Mouse (Mus musculus) layer of hippocampus, adult 2 months (tissue): Measurements from ENCODE around the gene Tbpl1. TPM values are rescaled to one million over a fixed set of nuclear protein-coding genes. Genes with fewer than 3 reads are reported as not detected.
A peak's percentile ranks its signal among the peaks of the same experiment; 100 is the strongest.

Experiments used
- DNase-seq, 2 experiments: peaks; one replicate each; pipeline ENCODE4 v3.0.0; 2022; ENCODE audit warnings: low spot score in 2 of 2
- H3K27ac ChIP-seq: fragments of 200-600 bp; 2 replicates; pipeline ENCODE4 v1.8.1; 2022
- H3K4me3 ChIP-seq: fragments of 200-600 bp; 2 replicates; pipeline ENCODE4 v1.8.1; 2022; ENCODE audit warnings: mild to moderate bottlenecking
- CTCF ChIP-seq: fragments of 200-600 bp; conservative IDR thresholded peaks from 2 replicates; pipeline ENCODE4 v1.8.1; 2022; ENCODE audit warnings: antibody characterized with exemption, mild to moderate bottlenecking, moderate library complexity
- microRNA-seq, 2 experiments: library from miRNA; unstranded; fragments of <30 nt; microRNA quantifications; one replicate each; pipeline ENCODE4 v1.2.0; 2021
- total RNA-seq, 2 experiments: library from RNA; stranded (reverse); gene quantifications; 2 replicates each; pipeline ENCODE4 v1.2.3; 2021

The Tbpl1 gene
- total RNA-seq, 2 experiments from 2014 or later, result 59.8 to 62.4 TPM

DNA sequence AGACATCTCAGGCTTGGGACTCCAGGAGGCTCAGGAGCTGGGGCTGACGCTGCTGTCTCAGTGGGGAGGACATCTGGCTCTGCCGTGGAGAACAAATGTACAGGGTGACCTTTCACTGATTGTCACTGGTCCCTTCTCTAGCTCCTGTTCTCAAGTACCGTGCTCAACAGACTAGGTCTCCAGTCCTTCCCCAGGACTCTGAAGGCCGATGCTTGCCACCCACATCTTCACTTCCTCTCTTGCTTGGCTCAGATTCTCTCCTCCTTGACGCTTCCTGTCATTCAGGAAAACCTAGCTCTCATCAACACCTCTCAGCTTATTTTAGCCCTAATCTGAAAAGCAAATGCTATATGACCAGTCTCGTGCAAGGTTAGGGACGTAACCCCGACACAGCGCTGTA lies 31.0 kb downstream of the Tbpl1 start:
- Histone ChIP-seq H3K4me3 (no peak overlapping the region), H3K27ac (peak overlapping the region; percentile 82)
- no peak for TF ChIP-seq CTCF
- DNase-seq, result no peak

DNA sequence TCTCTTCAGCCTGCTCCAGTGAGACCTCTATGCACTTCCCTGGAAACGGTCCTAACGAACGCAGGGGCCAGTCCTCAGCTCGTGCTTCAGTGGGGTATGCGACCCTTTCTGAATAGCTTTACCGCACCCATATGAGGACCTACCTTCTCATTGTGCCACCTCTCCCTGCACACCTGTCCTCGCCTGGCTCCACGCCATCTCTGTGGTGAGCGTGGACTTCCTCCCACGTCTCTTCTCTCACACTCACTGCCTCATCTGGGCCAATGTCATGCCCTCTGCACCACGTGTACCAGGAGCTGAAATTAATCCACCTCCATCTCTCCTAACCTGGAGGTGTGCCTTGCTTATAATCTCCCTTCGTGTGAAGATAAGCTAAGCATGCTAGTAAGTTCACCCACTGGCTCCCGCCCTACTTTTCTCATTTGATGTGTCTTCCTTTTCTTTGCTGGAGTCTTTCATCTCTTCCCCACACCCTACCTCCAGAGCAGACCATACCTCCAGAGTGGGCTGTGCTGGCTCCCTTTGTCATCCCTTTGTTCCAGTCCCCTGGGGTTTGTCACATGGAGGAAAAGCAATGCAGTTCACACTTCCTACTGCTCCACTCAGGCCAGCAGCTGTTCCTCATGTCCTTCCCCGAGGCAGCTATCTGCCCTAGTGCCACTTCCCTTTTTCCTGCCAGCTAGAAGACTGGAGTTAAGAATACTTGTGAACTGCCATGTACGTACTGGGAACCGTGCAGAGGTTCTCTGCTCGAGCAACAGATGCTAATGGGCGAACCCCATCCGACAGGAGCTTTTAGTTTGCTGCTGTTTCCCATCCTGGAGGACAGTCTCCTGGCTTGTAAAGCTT lies 32.0 kb downstream of the Tbpl1 start:
- DNase-seq, result no peak
- TF ChIP-seq CTCF, result no peak
- Histone ChIP-seq H3K4me3 (no peak overlapping the region), H3K27ac (peak overlapping the region; percentile 82)

DNA sequence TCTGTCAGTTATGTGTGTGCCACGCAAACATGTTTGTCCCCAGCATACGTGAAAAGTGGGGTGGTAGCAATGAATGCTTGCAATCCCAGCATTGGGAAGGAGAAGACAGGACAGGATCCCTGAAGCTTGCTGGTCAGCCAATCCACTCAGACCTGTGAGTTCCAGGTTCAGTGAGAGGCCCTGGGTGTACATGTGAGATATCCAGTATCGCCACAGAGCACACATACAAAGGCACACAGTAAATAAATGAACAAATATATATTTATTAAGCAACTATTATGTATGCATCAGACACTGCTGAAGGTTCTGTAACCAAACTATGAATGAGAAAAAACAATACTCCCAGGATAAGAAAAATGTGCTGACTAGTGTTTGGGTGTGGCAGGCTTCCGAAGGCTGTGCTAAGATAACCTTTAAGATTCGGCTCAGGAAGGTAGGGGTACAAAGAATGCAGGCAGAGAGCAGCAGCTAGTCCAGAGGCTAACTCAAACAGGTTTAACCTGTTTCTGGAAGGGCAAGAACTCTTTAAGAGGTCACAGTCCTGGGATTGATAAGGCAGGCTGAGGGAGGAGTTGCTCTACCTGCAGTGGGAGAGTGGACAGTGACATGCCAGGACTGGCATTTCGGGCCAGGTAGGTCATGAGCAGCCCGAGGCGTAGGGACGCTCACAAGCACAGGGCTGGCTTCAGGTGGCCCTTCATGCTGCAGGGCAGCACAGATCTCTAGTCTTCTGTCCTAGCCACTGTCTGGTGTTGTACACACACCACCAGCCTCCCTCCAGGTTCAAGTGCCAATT lies 33.4 kb downstream of the Tbpl1 start:
- no peak for TF ChIP-seq CTCF
- H3K27ac ChIP-seq, result peak overlapping the region; percentile 48
- DNase-seq, result no peak
- H3K4me3 ChIP-seq, result no peak overlapping the region

DNA sequence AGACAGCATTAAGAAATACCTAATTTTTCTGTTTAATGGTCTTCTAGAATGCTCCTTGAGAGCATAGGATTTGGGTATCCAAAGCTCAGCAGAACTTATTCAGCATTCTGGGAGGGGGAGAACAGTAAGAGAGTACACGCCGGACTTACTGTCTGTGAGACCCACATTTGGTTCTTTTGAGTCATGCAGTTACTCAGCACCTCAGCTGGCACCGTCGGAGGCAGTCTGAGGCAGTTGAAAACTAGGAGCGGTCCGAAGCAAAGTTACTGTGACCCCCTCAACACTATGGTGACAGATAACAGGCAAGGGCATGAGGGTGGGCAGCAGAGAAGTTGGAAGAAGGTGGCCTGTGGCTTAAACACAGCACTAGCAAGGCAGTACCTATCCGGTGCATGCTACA lies 34.9 kb downstream of the Tbpl1 start:
- H3K4me3 ChIP-seq, result no peak overlapping the region
- TF ChIP-seq CTCF, result no peak
- no peak for DNase-seq
- peak overlapping the region; percentile 48; the same call in 1 of the 2 replicates for H3K27ac ChIP-seq

DNA sequence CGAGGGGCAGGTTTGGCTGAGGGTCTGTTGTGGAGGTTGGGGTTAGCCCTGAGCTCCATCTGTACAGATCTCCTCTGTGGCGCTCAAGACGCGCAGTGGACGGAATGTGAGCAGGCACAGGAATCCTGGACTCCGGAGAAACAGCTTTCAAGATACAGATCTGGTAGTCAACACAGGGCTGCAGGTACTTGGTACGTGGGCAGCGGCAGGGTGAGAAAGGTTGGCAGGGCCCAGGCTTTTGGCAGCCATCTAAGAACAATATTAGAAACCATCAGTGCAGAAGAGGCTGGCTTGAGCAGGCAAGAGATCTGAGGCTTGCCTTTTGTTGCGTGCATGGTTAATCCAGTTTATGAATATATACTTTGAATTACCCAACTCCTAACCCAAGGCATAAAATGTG lies 35.5 kb downstream of the Tbpl1 start:
- no peak overlapping the region for H3K4me3 ChIP-seq
- no peak overlapping the region for H3K27ac ChIP-seq
- no peak for TF ChIP-seq CTCF
- no peak for DNase-seq

DNA sequence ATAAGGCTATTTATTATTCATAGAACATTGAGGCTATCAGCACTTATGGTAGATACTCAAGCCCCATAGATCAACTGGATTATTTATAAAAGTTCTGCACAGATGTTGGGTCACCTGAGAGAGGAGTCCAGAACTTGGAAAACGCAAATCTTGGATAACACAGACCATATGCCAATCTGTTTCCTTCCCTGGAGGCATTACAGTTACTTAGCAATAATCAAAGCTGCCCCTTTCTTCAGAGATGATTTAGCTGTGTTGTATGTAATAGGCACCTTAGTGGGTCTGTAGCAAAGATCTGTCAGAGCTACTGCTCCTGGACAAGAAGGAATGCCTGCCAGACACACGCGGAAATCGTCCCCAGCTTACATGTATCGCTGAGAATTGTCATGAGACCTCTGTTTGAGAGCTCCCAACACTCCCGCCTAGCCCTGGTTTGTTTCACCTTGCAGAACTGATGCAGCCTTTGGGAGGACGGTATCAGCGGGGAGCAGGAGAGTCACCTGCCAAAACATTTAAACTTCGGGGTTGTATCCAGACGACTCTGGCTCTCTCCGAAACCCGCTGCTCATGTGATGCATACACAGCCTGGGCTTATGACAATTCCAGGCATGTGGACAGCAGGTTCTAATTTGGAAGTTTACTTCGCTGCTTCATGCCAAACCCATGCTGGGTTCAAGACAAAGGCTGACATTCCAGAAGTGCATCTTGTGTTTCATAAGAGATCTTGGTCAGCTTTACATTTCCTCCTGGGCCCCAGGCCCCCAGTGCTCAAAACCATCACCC lies 55.7 kb downstream of the Tbpl1 start:
- H3K4me3 ChIP-seq, result no peak overlapping the region
- H3K27ac ChIP-seq, result no peak overlapping the region
- no peak for TF ChIP-seq CTCF
- DNase-seq, result no peak

DNA sequence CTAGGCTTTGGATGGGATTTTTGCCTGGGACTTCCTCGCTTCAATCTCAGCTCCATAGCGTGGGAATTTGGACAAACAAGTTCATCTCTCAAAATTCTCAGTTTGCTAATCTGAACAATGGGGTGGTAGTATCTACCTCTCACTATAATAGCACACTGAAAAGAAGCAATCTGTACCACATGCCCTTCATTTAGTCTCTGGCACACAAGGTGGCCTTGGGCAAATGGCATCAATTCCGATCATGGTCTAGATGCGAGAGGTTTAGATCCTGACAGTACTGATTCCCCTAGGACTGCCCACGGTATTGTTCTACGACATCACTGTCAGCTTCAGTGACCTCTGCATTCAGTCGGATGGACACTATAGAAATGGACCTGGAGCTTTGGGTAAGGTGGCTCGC lies 57.6 kb downstream of the Tbpl1 start:
- no peak for DNase-seq
- no peak for TF ChIP-seq CTCF
- no peak overlapping the region for H3K4me3 ChIP-seq
- no peak overlapping the region for H3K27ac ChIP-seq

DNA sequence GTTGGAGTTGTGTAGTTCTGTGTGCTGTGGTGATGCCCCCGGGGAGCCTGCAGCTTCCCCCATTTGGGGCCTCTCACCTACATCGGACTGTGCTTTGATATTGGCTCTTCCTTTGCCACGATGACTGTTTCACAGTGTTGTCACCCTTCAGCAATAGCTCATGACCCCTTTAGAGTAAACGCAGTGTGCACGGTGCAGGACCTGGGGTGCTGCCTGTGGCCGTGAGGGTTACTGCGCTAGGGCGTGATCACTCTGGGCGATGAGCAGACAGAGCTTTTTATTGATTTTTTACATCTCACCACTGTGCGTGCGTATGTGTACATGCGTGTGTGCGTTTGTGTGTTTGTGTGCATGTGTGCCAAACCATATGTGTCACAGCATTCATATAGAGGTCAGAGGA lies 63.2 kb downstream of the Tbpl1 start:
- H3K4me3 ChIP-seq, result no peak overlapping the region
- no peak overlapping the region for H3K27ac ChIP-seq
- TF ChIP-seq CTCF, result 0 out of 2 replicates have a peak, but pooled peaks have one; percentile 11
- DNase-seq, result no peak

DNA sequence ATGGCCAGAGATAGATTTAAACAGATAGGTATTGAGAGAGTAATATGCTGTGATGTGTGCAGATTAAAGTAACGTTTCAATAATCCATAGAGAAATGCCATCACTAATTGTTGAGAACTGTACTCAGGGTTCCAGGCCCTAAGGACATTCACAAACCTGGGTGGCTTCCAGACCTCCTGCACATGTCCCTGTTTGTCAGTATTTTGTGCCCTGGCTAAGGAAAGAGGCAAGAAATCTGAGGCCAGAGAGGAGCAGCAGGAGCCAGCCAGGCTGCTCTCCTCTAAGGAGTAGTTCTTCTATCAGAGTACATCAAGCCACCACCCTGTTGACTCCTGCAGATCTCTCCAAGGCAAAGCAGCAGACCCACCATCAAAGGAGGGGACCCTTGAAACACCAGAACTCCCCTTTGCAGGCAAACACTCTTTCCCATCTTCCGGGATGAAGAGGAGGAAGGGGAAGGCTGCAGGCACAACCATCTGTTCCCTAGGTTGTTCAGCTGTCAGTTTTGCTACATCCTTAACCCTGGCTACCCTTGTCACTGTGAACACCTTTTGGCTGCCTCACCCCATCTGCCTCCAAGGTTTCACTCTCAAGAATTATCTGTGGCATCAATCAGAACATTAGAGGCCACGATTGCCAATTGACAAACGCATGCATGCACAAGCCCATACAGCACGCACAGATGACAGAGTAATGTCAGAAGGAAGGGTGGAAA lies 71.3 kb downstream of the Tbpl1 start:
- no peak overlapping the region for H3K4me3 ChIP-seq
- H3K27ac ChIP-seq, result no peak overlapping the region
- no peak for TF ChIP-seq CTCF
- no peak for DNase-seq

DNA sequence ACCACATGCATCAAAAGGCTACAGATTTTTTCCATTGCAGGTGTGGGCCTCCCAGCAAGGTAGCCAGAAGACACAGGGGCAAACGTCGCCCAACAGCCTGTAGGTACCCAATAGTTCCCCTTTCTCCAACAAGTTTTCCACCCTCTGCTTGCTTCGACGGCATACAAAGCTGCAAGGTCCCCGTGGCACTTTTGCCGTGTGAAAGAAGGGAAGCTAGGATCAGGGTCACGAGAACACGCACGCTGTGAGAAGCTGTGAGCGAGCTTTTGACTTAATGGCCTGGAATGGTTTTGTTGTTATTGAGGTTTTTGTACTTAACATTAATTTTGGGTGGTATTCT lies 72.4 kb downstream of the Tbpl1 start:
- Histone ChIP-seq H3K4me3 (no peak overlapping the region), H3K27ac (no peak overlapping the region)
- DNase-seq, result no peak
- TF ChIP-seq CTCF, result no peak

DNA sequence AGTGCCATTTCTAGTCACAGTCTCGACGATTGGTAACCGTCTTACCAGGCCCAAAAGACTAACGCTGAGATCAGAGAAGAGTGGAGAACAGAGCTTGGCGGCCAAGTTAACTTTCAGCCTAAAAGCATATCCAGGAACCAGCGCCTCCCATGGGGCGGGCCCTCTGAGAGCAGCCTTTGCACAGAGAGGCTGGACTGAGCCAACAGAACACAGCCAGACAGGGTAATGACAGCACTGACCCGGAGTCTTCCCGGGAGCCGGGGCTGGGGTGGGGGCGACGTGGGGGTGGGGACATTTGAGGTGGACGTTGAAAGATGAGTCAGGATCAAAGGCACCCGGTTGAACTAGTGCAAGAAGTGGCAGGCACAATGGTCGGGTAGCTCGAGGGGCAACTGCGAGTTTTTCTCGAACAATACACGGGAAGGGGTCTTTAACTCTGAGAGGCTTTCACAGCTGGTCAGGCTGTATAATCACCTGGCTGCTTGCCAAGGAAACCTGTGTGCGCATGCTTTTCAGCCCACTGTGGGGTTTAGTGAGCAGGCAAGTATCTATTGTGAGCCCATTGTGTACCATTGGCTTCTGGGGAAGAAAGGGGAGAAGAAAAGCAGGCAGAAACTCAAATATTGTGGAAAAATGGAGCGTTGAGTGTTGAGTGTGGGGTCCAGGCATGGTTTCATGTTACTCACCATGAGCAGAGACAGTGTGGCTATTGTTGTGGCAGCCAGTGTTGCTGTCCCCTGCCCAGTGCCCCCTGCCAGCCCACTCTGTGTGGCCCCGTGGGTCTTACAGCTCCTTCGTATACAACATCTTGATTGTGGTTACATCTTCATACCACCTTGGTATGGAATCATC lies 73.0 kb downstream of the Tbpl1 start:
- DNase-seq, result no peak
- no peak for TF ChIP-seq CTCF
- no peak overlapping the region for H3K4me3 ChIP-seq
- no peak overlapping the region for H3K27ac ChIP-seq

Small RNAs within 50 kb of the gene (microRNA-seq; reads per million reads assigned to microRNA genes)
- gene Mir7663, result 0 to 0.18 reads per million in 2 experiments

Other genes with a start within 250 kb of the Tbpl1 start
- 1 to 10 TPM; 3.1 to 6.0 TPM for gene Slc2a12, start 86.9 kb downstream of the Tbpl1 start, total RNA-seq
- not detected for gene Tcf21, start 88.2 kb upstream of the Tbpl1 start, total RNA-seq